Mouse (Mus musculus): Measurements from ENCODE around the gene Krt14. TPM values are rescaled to one million over a fixed set of nuclear protein-coding genes. Genes with fewer than 3 reads are reported as not detected.

Krt14 gene
- total RNA-seq, 2 experiments from 2014 or later, result not detected

GRCm38 (mm10) chr11:100168765-100169762 lies 38.3 kb downstream of the Krt14 start:
- no peak for ATAC-seq (replicated peaks; ENCODE audit: low FRiP score, poor library complexity, severe bottlenecking)

DNA sequence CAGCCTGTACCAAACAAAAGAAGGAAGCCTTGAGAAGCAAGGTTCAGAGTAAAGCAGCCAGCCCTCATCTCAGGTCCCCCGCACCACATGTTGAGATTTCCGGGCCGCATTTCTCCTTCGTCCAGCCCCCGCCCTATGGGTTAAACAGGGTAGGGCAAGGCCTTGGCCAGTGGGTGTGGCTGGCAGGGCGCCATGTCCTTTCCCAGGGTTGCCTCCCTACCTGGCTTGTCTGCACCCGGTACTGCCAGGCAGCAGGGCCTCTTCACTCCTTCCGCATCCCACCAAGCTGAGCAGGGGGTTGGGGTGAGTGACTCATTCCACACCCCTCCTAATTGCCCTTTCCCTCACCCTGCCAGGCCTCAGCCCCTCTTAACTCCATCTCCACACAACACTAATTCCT lies 39.3 kb downstream of the Krt14 start:
- ATAC-seq (replicated peaks; ENCODE audit: low FRiP score, poor library complexity, severe bottlenecking), result no peak

DNA sequence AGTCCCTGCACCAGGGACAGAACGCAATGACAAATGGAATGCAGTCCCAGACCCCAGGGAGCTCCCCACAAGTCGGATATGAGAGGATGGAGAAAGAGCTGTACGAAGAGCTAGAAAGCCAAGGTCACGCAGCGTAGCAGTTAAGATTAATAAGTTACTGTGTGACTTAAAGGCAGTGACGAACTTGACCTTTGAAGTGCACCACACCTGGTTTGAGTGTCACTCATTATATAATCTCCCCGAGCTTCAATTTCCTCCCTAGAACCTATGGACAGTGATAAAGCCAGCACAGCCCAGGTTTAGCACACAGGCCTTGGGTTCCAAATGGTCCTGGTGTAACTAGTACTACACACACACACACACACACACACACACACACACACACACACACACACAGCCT lies 43.0 kb downstream of the Krt14 start:
- no peak for ATAC-seq (replicated peaks; ENCODE audit: low FRiP score, poor library complexity, severe bottlenecking)

DNA sequence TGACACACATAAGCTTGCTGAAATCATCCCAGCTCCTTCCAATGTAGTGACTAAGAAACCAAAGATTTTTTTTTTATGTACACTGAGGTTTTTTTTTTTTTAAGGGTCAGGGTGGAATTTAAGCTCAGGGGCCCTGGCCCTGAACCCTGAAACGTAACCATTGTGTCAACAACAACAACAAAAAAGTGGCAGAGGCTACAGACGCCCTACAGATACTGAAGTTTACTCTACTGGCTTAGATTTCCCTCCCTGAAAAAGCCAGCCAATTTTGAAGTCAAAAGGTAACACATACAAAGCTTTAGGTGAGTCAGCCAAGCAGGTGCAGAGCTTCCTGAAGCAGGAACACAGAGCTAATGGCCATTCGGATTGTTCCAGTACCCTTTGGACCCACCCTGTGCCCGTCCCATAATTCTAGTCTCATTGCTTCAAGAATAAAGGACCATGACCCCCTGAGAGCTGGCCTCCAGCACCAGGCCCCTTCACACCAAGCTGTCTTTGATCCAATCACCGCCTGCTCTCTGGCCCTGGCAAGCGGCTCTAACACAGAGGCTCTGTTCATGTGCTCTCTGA lies 49.4 kb downstream of the Krt14 start:
- ATAC-seq (replicated peaks; ENCODE audit: low FRiP score, poor library complexity, severe bottlenecking), result no peak

- ATAC-seq (replicated peaks; ENCODE audit: low FRiP score, poor library complexity, severe bottlenecking), result no peak
Observed at GRCm38 (mm10) chr11:100157331-100157730, 50.0 kb downstream of the Krt14 start.

GRCm38 (mm10) chr11:100155497-100156255 lies 51.7 kb downstream of the Krt14 start:
- no peak for ATAC-seq (replicated peaks; ENCODE audit: low FRiP score, poor library complexity, severe bottlenecking)

Other genes with a start within 250 kb of the Krt14 start
- gene Krtap29-1, start 228.5 kb downstream of the Krt14 start, total RNA-seq (2015; ENCODE audit: low replicate concordance), result not detected in 2 replicates
- not detected in 2 replicates for gene Krtap29-1, start 228.5 kb downstream of the Krt14 start, total RNA-seq (2017; ENCODE audit: low replicate concordance)
- gene Krtap16-1, start 221.0 kb downstream of the Krt14 start, total RNA-seq (2015; ENCODE audit: low replicate concordance), result not detected in 2 replicates
- not detected in 2 replicates for gene Krtap16-1, start 221.0 kb downstream of the Krt14 start, total RNA-seq (2017; ENCODE audit: low replicate concordance)
- gene Krtap17-1, start 213.6 kb downstream of the Krt14 start, total RNA-seq (2015; ENCODE audit: low replicate concordance), result not detected in 2 replicates
- gene Krtap17-1, start 213.6 kb downstream of the Krt14 start, total RNA-seq (2017; ENCODE audit: low replicate concordance), result not detected in 2 replicates
- gene Krt33a, start 191.3 kb downstream of the Krt14 start, total RNA-seq (2015; ENCODE audit: low replicate concordance), result not detected in 2 replicates
- not detected in 2 replicates for gene Krt33a, start 191.3 kb downstream of the Krt14 start, total RNA-seq (2017; ENCODE audit: low replicate concordance)
- gene Krt33b, start 177.7 kb downstream of the Krt14 start, total RNA-seq (2015; ENCODE audit: low replicate concordance), result not detected in 2 replicates
- gene Krt33b, start 177.7 kb downstream of the Krt14 start, total RNA-seq (2017; ENCODE audit: low replicate concordance), result not detected in 2 replicates
- not detected in 2 replicates for gene Krt34, start 166.0 kb downstream of the Krt14 start, total RNA-seq (2015; ENCODE audit: low replicate concordance)
- gene Krt34, start 166.0 kb downstream of the Krt14 start, total RNA-seq (2017; ENCODE audit: low replicate concordance), result not detected in 2 replicates
- not detected in 2 replicates for gene Krt31, start 157.0 kb downstream of the Krt14 start, total RNA-seq (2015; ENCODE audit: low replicate concordance)
- not detected in 2 replicates for gene Krt31, start 157.0 kb downstream of the Krt14 start, total RNA-seq (2017; ENCODE audit: low replicate concordance)
- not detected in 2 replicates for gene Krt32, start 119.3 kb downstream of the Krt14 start, total RNA-seq (2015; ENCODE audit: low replicate concordance)
- gene Krt32, start 119.3 kb downstream of the Krt14 start, total RNA-seq (2017; ENCODE audit: low replicate concordance), result not detected in 2 replicates
- not detected in 2 replicates for gene Krt35, start 111.3 kb downstream of the Krt14 start, total RNA-seq (2015; ENCODE audit: low replicate concordance)
- not detected in 2 replicates for gene Krt35, start 111.3 kb downstream of the Krt14 start, total RNA-seq (2017; ENCODE audit: low replicate concordance)
- not detected in 2 replicates for gene Krt36, start 101.9 kb downstream of the Krt14 start, total RNA-seq (2015; ENCODE audit: low replicate concordance)
- not detected in 2 replicates for gene Krt36, start 101.9 kb downstream of the Krt14 start, total RNA-seq (2017; ENCODE audit: low replicate concordance)
- not detected in 2 replicates for gene Krt13, start 86.0 kb downstream of the Krt14 start, total RNA-seq (2015; ENCODE audit: low replicate concordance)
- not detected in 2 replicates for gene Krt13, start 86.0 kb downstream of the Krt14 start, total RNA-seq (2017; ENCODE audit: low replicate concordance)
- gene Krt15, start 71.6 kb downstream of the Krt14 start, total RNA-seq (2015; ENCODE audit: low replicate concordance), result not detected in 2 replicates
- gene Krt15, start 71.6 kb downstream of the Krt14 start, total RNA-seq (2017; ENCODE audit: low replicate concordance), result not detected in 2 replicates
- not detected in 2 replicates for gene Krt19, start 58.9 kb downstream of the Krt14 start, total RNA-seq (2015; ENCODE audit: low replicate concordance)
- not detected in 2 replicates for gene Krt19, start 58.9 kb downstream of the Krt14 start, total RNA-seq (2017; ENCODE audit: low replicate concordance)
- gene Krt9, start 14.3 kb downstream of the Krt14 start, total RNA-seq (2015; ENCODE audit: low replicate concordance), result not detected in 2 replicates
- not detected in 2 replicates for gene Krt9, start 14.3 kb downstream of the Krt14 start, total RNA-seq (2017; ENCODE audit: low replicate concordance)
- gene Krt16, start 41.4 kb upstream of the Krt14 start, total RNA-seq (2015; ENCODE audit: low replicate concordance), result not detected in 2 replicates
- not detected in 2 replicates for gene Krt16, start 41.4 kb upstream of the Krt14 start, total RNA-seq (2017; ENCODE audit: low replicate concordance)
- gene Krt17, start 53.5 kb upstream of the Krt14 start, total RNA-seq (2015; ENCODE audit: low replicate concordance), result not detected in 2 replicates
- not detected in 2 replicates for gene Krt17, start 53.5 kb upstream of the Krt14 start, total RNA-seq (2017; ENCODE audit: low replicate concordance)
- gene Krt42, start 62.3 kb upstream of the Krt14 start, total RNA-seq (2015; ENCODE audit: low replicate concordance), result not detected in 2 replicates
- not detected in 2 replicates for gene Krt42, start 62.3 kb upstream of the Krt14 start, total RNA-seq (2017; ENCODE audit: low replicate concordance)
- gene Eif1, start 112.3 kb upstream of the Krt14 start, total RNA-seq (2015; ENCODE audit: low replicate concordance), result 1,616 and 1,886 TPM in 2 replicates
- gene Eif1, start 112.3 kb upstream of the Krt14 start, total RNA-seq (2017; ENCODE audit: low replicate concordance), result 389 and 952 TPM in 2 replicates
- gene Gast, start 126.9 kb upstream of the Krt14 start, total RNA-seq (2015; ENCODE audit: low replicate concordance), result not detected in 2 replicates
- gene Gast, start 126.9 kb upstream of the Krt14 start, total RNA-seq (2017; ENCODE audit: low replicate concordance), result not detected in 2 replicates
- gene Hap1, start 148.6 kb upstream of the Krt14 start, total RNA-seq (2015; ENCODE audit: low replicate concordance), result not detected in 2 replicates
- gene Hap1, start 148.6 kb upstream of the Krt14 start, total RNA-seq (2017; ENCODE audit: low replicate concordance), result 0.13 TPM in 1 of 2 replicates, not detected in the other
- gene Jup, start 190.2 kb upstream of the Krt14 start, total RNA-seq (2015; ENCODE audit: low replicate concordance), result 7.2 and 10.1 TPM in 2 replicates
- 1.9 and 5.5 TPM in 2 replicates for gene Jup, start 190.2 kb upstream of the Krt14 start, total RNA-seq (2017; ENCODE audit: low replicate concordance)
- not detected in 2 replicates for gene P3h4, start 207.3 kb upstream of the Krt14 start, total RNA-seq (2015; ENCODE audit: low replicate concordance)
- not detected in 2 replicates for gene P3h4, start 207.3 kb upstream of the Krt14 start, total RNA-seq (2017; ENCODE audit: low replicate concordance)
- not detected in 2 replicates for gene Fkbp10, start 208.1 kb upstream of the Krt14 start, total RNA-seq (2015; ENCODE audit: low replicate concordance)
- gene Fkbp10, start 208.1 kb upstream of the Krt14 start, total RNA-seq (2017; ENCODE audit: low replicate concordance), result not detected in 2 replicates
- gene Nt5c3b, start 234.3 kb upstream of the Krt14 start, total RNA-seq (2015; ENCODE audit: low replicate concordance), result 2.5 TPM in 2 replicates
- gene Nt5c3b, start 234.3 kb upstream of the Krt14 start, total RNA-seq (2017; ENCODE audit: low replicate concordance), result 0.26 TPM in 1 of 2 replicates, not detected in the other
- gene Klhl10, start 234.4 kb upstream of the Krt14 start, total RNA-seq (2015; ENCODE audit: low replicate concordance), result not detected in 2 replicates
- not detected in 2 replicates for gene Klhl10, start 234.4 kb upstream of the Krt14 start, total RNA-seq (2017; ENCODE audit: low replicate concordance)

Measured in erythroid progenitor cell, adult 5-6 weeks (primary cell).